Mouse (Mus musculus) neural tube, embryonic 11.5 days (tissue): ENCODE measurements at regions not wholly inside any gene's neighbourhood (a gene's known extent, or its start where the extent isn't known, plus 50 kb on each side); places are given as distances from the start of the nearest gene placed in this dataset.
"Not testable (repeated sequence)": the region's sequence is repeated elsewhere in the genome, so short reads cannot be mapped to it uniquely, and the experiment has no call there.

Source experiments
- ATAC-seq: fragments of 200-750 bp; cut with Nextera tagmentation; 2 replicates; pipeline ENCODE4 v1.8.0; 2017; ENCODE audit warnings: moderate number of reproducible peaks, mild to moderate bottlenecking, moderate TSS enrichment, moderate library complexity; ENCODE audit not compliant: insufficient read depth, low FRiP score, low TSS enrichment
- DNase-seq: peaks from one replicate; pipeline ENCODE4 v3.0.0-alpha.2; 2015; ENCODE audit warnings: low spot score
- H3K27ac ChIP-seq: fragments of 300-500 bp; sonication (generic); 2 replicates; pipeline ENCODE4 v1.5.1; 2014; ENCODE audit warnings: low read depth, mild to moderate bottlenecking, low read length
- H3K27me3 ChIP-seq: fragments of 300-500 bp; sonication (generic); 2 replicates; pipeline ENCODE4 v1.6.1; 2014; ENCODE audit warnings: mild to moderate bottlenecking, low read length, mixed read lengths; ENCODE audit not compliant: control insufficient read depth, insufficient read depth
- H3K36me3 ChIP-seq: fragments of 300-500 bp; sonication (generic); 2 replicates; pipeline ENCODE4 v1.6.1; 2014; ENCODE audit warnings: mild to moderate bottlenecking, low read length, moderate library complexity, mixed read lengths; ENCODE audit not compliant: control insufficient read depth, insufficient read depth
- H3K4me1 ChIP-seq: fragments of 300-500 bp; sonication (generic); 2 replicates; pipeline ENCODE4 v1.6.1; 2014; ENCODE audit warnings: low read length, mixed read lengths; ENCODE audit not compliant: control insufficient read depth, insufficient read depth
- H3K4me2 ChIP-seq: fragments of 300-500 bp; sonication (generic); 2 replicates; pipeline ENCODE4 v1.6.1; 2014; ENCODE audit warnings: low read depth, mild to moderate bottlenecking, moderate library complexity
- H3K4me3 ChIP-seq: fragments of 300-500 bp; sonication (generic); 2 replicates; pipeline ENCODE4 v1.5.1; 2014; ENCODE audit warnings: low read depth, low read length
- H3K9ac ChIP-seq: fragments of 300-500 bp; sonication (generic); 2 replicates; pipeline ENCODE4 v1.6.1; 2014; ENCODE audit warnings: mild to moderate bottlenecking, low read length
- H3K9me3 ChIP-seq: fragments of 300-500 bp; sonication (generic); 2 replicates; pipeline ENCODE4 v1.6.1; 2016; ENCODE audit warnings: low read length; ENCODE audit not compliant: control insufficient read depth
- WGBS: fragments of 180-500 bp; shearing (Covaris S2); extraction: QIAGEN DNeasy Blood & Tissue Kit; methylation state at CpG from one replicate; pipeline ENCODE4 v1.1.7; 2014; 5-methylcytosine and 5-hydroxymethylcytosine counted together

- 90% methylated on average over 7 of the region's 7 CpGs for WGBS
- ATAC-seq (no peak), DNase-seq (no peak)
- no peak overlapping the region for H3K9ac ChIP-seq
- H3K4me3 ChIP-seq: no peak overlapping the region
- no peaks in the 10 kb centered on the region for H3K27me3 ChIP-seq
- no peaks in the 10 kb centered on the region for H3K4me1 ChIP-seq
- no peak overlapping the region for H3K27ac ChIP-seq
- H3K9me3 ChIP-seq: no peaks in the 10 kb centered on the region
- no peaks in the 10 kb centered on the region for H3K36me3 ChIP-seq
- H3K4me2 ChIP-seq: no peak overlapping the region
These were observed 103.5 kb upstream of the Fam3c start for GRCm38 (mm10) chr6:22459440-22460016.

GRCm38 (mm10) chr6:22452203-22452602, 96.2 kb upstream of the Fam3c start:
- H3K9ac ChIP-seq: no peak overlapping the region
- 91% methylated on average over 2 of the region's 2 CpGs for WGBS
- H3K4me1 ChIP-seq: no peaks in the 10 kb centered on the region
- H3K4me3 ChIP-seq: no peak overlapping the region
- H3K36me3 ChIP-seq: no peaks in the 10 kb centered on the region
- ATAC-seq (no peak), DNase-seq (no peak)
- no peak overlapping the region for H3K27ac ChIP-seq
- no peaks in the 10 kb centered on the region for H3K9me3 ChIP-seq
- no peaks in the 10 kb centered on the region for H3K27me3 ChIP-seq
- no peak overlapping the region for H3K4me2 ChIP-seq

GRCm38 (mm10) chr6:22450501-22450900, 94.5 kb upstream of the Fam3c start:
- no peak for DNase-seq
- no peak overlapping the region for H3K4me2 ChIP-seq
- no peak overlapping the region for H3K9ac ChIP-seq
- no peak for ATAC-seq
- H3K27me3 ChIP-seq: no peaks in the 10 kb centered on the region
- no peaks in the 10 kb centered on the region for H3K4me1 ChIP-seq
- no peaks in the 10 kb centered on the region for H3K36me3 ChIP-seq
- H3K27ac ChIP-seq: no peak overlapping the region
- H3K9me3 ChIP-seq: no peaks in the 10 kb centered on the region
- H3K4me3 ChIP-seq: no peak overlapping the region

GRCm38 (mm10) chr6:22448906-22449305, 92.9 kb upstream of the Fam3c start:
- no peaks in the 10 kb centered on the region for H3K27me3 ChIP-seq
- no peaks in the 10 kb centered on the region for H3K9me3 ChIP-seq
- no peak overlapping the region for H3K9ac ChIP-seq
- H3K4me1 ChIP-seq: no peaks in the 10 kb centered on the region
- H3K4me2 ChIP-seq: no peak overlapping the region
- H3K4me3 ChIP-seq: no peak overlapping the region
- 89% methylated on average over 9 of the region's 9 CpGs for WGBS
- H3K27ac ChIP-seq: no peak overlapping the region
- DNase-seq (no peak), ATAC-seq (no peak)
- H3K36me3 ChIP-seq: no peaks in the 10 kb centered on the region

GRCm38 (mm10) chr6:22447636-22448035, 91.6 kb upstream of the Fam3c start:
- WGBS: 78% methylated on average over 2 of the region's 2 CpGs
- Histone ChIP-seq H3K27ac (no peak overlapping the region), H3K9ac (no peak overlapping the region), H3K27me3 (no peaks in the 10 kb centered on the region), H3K9me3 (no peaks in the 10 kb centered on the region), H3K36me3 (no peaks in the 10 kb centered on the region), H3K4me2 (no peak overlapping the region), H3K4me1 (no peaks in the 10 kb centered on the region), H3K4me3 (no peak overlapping the region)
- DNase-seq (no peak), ATAC-seq (no peak)

- DNase-seq (no peak), ATAC-seq (no peak)
- H3K36me3 ChIP-seq: no peaks in the 10 kb centered on the region
- no peaks in the 10 kb centered on the region for H3K9me3 ChIP-seq
- H3K4me2 ChIP-seq: no peak overlapping the region
- no peaks in the 10 kb centered on the region for H3K27me3 ChIP-seq
- H3K27ac ChIP-seq: no peak overlapping the region
- H3K4me3 ChIP-seq: no peak overlapping the region
- WGBS: 86% methylated on average over 15 of the region's 15 CpGs
- H3K9ac ChIP-seq: no peak overlapping the region
- H3K4me1 ChIP-seq: no peaks in the 10 kb centered on the region
These were observed 90.7 kb upstream of the Fam3c start for GRCm38 (mm10) chr6:22446621-22447310.

GRCm38 (mm10) chr6:22444856-22445255, 88.8 kb upstream of the Fam3c start:
- H3K4me2 ChIP-seq, DNase-seq, ATAC-seq: not testable (repeated sequence)

GRCm38 (mm10) chr6:22444220-22444619, 88.2 kb upstream of the Fam3c start:
- no peaks in the 10 kb centered on the region for H3K36me3 ChIP-seq
- no peaks in the 10 kb centered on the region for H3K4me1 ChIP-seq
- H3K4me2 ChIP-seq: no peak overlapping the region
- H3K9ac ChIP-seq: no peak overlapping the region
- H3K27ac ChIP-seq: no peak overlapping the region
- H3K9me3 ChIP-seq: no peaks in the 10 kb centered on the region
- DNase-seq: no peak
- no peaks in the 10 kb centered on the region for H3K27me3 ChIP-seq
- no peak for ATAC-seq
- WGBS: 89% methylated on average over 12 of the region's 12 CpGs
- no peak overlapping the region for H3K4me3 ChIP-seq

More at GRCm38 (mm10) chr6:22444856-22445255, 88.8 kb upstream of the Fam3c start:
- H3K9me3 ChIP-seq, H3K27ac ChIP-seq, H3K9ac ChIP-seq, H3K4me1 ChIP-seq, H3K4me3 ChIP-seq, H3K36me3 ChIP-seq, H3K27me3 ChIP-seq: not testable (repeated sequence)
- WGBS: 91% methylated on average over 6 of the region's 6 CpGs

GRCm38 (mm10) chr6:22443573-22443972, 87.5 kb upstream of the Fam3c start:
- H3K36me3 ChIP-seq: no peaks in the 10 kb centered on the region
- no peak overlapping the region for H3K27ac ChIP-seq
- H3K4me2 ChIP-seq: no peak overlapping the region
- 47% methylated on average over 8 of the region's 8 CpGs for WGBS
- no peak overlapping the region for H3K4me3 ChIP-seq
- no peaks in the 10 kb centered on the region for H3K27me3 ChIP-seq
- ATAC-seq: no peak
- no peaks in the 10 kb centered on the region for H3K9me3 ChIP-seq
- H3K4me1 ChIP-seq: no peaks in the 10 kb centered on the region
- no peak for DNase-seq
- H3K9ac ChIP-seq: no peak overlapping the region
